Mouse (Mus musculus): ENCODE measurements at regions not wholly inside any gene's neighbourhood (a gene's known extent, or its start where the extent isn't known, plus 50 kb on each side); places are given as distances from the start of the nearest gene placed in this dataset.

- TF ChIP-seq CTCF (IDR thresholded peaks at IDR 0.05; ENCODE audit: extremely low read depth, insufficient read depth, low read length) (no peak), POLR2A (IDR thresholded peaks at IDR 0.05; ENCODE audit: extremely low read depth, insufficient read depth, low read length) (no peak)
Observed at GRCm38 (mm10) chr11:17533706-17534105, 276.3 kb downstream of the C1d start.
